Comparison of ENCODE assay signal across 8 mouse cellular contexts in the genomic region with DNA sequence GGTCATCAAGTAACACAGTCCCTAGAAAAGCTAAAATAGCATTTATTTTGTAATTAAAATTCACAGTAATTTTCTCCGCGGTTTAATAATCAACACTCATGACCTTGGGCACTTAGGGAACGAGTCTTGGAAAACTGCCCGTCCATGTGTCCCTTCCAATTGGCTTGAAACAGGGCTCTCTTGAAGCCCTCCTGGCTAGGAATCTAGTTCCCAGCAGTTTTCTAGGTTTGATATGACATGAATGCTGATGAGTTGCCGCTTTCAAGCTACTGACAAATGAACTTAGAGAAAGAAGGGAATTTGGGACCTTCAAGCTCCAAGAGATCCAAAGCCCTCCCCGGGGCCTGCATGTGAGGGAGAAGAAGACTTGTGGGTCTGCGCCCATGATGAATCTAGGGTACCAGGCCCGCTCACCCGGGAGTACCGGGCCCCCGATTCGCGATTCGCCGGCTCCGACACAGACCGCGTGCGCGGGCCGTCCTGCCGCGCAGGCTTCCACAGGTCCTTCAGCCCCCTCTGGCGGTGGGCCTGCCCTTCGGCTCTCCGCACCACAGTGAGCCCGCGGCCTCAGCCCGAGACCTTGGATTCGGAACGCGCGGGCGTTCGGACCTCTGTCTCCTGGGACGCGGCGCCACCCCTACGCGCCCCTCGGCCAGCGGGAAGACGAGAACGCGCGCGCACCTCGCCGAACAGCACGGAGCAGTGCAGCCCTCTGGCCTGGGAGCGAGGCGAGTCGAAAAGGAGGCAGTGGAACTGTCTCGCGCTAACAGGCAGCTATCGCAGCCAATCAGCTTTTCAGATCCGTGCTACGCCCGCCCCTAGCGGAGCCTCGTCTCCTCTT. TPM values are rescaled to one million over a fixed set of nuclear protein-coding genes. Genes with fewer than 3 reads are reported as not detected.
DNase-seq lines count a peak whose midpoint lies in the region; TF ChIP-seq lines count a peak whose summit lies in the region.

TSS of gene Pfn4 (plus strand) at position 531 of the 841 bp plus-strand sequence.
TSS of gene Fam228b (minus strand) at position 776 of the 841 bp plus-strand sequence.

- H3K27ac ChIP-seq in left cerebral cortex, adult 2 months, result peak within 1 kb of the TSS; percentile 98
- no peak within 1 kb of the TSS for H3K27ac ChIP-seq in macrophage

- TF ChIP-seq CTCF in left cerebral cortex, adult 2 months (IDR thresholded peaks at IDR 0.05), result peak; percentile 89

- 6% methylated on average over 61 of the region's 61 CpGs for WGBS in macrophage (ENCODE audit: missing documents)

- no peaks in the 10 kb centered on the region for H3K79me2 ChIP-seq in macrophage (ENCODE audit: inconsistent target)

- intact Hi-C loops in left cerebral cortex, adult 2 months (cut with DNase I), result loop anchor here (2.0 to 5.0 kb wide), 6 partner anchors 48 to 196 kb away; partner anchors contain the start of genes Gm3625, Itsn2, Sf3b6 and Ubxn2a

- no peaks in the 10 kb centered on the region for H3K36me3 ChIP-seq in macrophage (ENCODE audit: inconsistent target)

- peak; percentile 95 to 99 for DNase-seq in adrenal gland, adult (ENCODE audit: inconsistent age in 2 of 2, low spot score in 1 of 2)
- peak; percentile 95 for DNase-seq in embryo, embryonic 10 days (ENCODE audit: low spot score)
- peak; percentile 96 for DNase-seq in gastrocnemius, postnatal 10 days
- DNase-seq in hindlimb bud, embryonic 11.5 days (ENCODE audit: extremely low spot score, low read depth, low spot score), result peak; percentile 77
- peak; percentile 97 to 99 for DNase-seq in left cerebral cortex, adult 2 months (ENCODE audit: extremely low spot score in 1 of 2, low spot score in 2 of 2)
- peak; percentile 86 for DNase-seq in retina, postnatal 7 days (ENCODE audit: low read depth, low spot score)
- peak; percentile 91 to 99 for DNase-seq in urinary bladder, adult 18-20 months (ENCODE audit: low spot score in 2 of 2)

- H3K4me3 ChIP-seq in left cerebral cortex, adult 2 months, result peak within 1 kb of the TSS; percentile 73
- H3K4me3 ChIP-seq in macrophage (ENCODE audit: inconsistent target), result peak within 1 kb of the TSS; percentile 27

RNA-seq across cellular contexts. Expression of gene Pfn4, which starts in this region (rescaled TPM):
- 1 to 10 TPM; 1.9 to 2.6 TPM for total RNA-seq in gastrocnemius, postnatal 10 days (2021)
- total RNA-seq in left cerebral cortex, adult 2 months (2021), result 10 to 100 TPM in 1 of 2 experiments, 1 to 10 TPM in 1; 9.7 to 12.5 TPM
- under 1 TPM in 2 of 26 experiments, not detected in 24; 0.35 to 0.95 TPM for total RNA-seq in macrophage (2018; cell fraction: chromatin; rRNA removed)
- total RNA-seq in macrophage (2018; cell fraction: cytosol; rRNA removed), result under 1 TPM in 15 of 26 experiments, not detected in 11; 0.07 to 0.27 (median 0.15) TPM
- under 1 TPM in 6 of 26 experiments, not detected in 20; 0.11 to 0.75 (median 0.42) TPM for total RNA-seq in macrophage (2018; cell fraction: nucleus; rRNA removed)
- 0.16 TPM in 1 of 3 replicates, not detected in the others for polyA plus RNA-seq in macrophage (2018)

RNA-seq across cellular contexts. Expression of gene Fam228b, which starts in this region (rescaled TPM):
- 1 to 10 TPM; 4.6 to 7.8 TPM for total RNA-seq in gastrocnemius, postnatal 10 days (2021)
- total RNA-seq in left cerebral cortex, adult 2 months (2021), result 10 to 100 TPM; 20.2 to 20.5 TPM
- total RNA-seq in macrophage (2018; cell fraction: chromatin; rRNA removed), result 1 to 10 TPM in 13 of 26 experiments, under 1 TPM in 7, not detected in 6; 0.25 to 7.1 (median 1.1) TPM
- total RNA-seq in macrophage (2018; cell fraction: cytosol; rRNA removed), result 1 to 10 TPM in 1 of 26 experiments, under 1 TPM in 12, not detected in 13; 0.03 to 1.4 (median 0.14) TPM
- 1 to 10 TPM in 8 of 26 experiments, under 1 TPM in 11, not detected in 7; 0.24 to 3.3 (median 0.91) TPM for total RNA-seq in macrophage (2018; cell fraction: nucleus; rRNA removed)
- 0.11 TPM in 1 of 3 replicates, not detected in the others for polyA plus RNA-seq in macrophage (2018)
